Mouse (Mus musculus): ENCODE results near the gene Rec114. TPM values are rescaled to one million over a fixed set of nuclear protein-coding genes. Genes with fewer than 3 reads are reported as not detected.
A peak's percentile ranks its signal among the peaks of the same experiment; 100 is the strongest.

Gene Rec114
- total and polyA plus RNA-seq, 2 experiments: 1.7 TPM

DNA sequence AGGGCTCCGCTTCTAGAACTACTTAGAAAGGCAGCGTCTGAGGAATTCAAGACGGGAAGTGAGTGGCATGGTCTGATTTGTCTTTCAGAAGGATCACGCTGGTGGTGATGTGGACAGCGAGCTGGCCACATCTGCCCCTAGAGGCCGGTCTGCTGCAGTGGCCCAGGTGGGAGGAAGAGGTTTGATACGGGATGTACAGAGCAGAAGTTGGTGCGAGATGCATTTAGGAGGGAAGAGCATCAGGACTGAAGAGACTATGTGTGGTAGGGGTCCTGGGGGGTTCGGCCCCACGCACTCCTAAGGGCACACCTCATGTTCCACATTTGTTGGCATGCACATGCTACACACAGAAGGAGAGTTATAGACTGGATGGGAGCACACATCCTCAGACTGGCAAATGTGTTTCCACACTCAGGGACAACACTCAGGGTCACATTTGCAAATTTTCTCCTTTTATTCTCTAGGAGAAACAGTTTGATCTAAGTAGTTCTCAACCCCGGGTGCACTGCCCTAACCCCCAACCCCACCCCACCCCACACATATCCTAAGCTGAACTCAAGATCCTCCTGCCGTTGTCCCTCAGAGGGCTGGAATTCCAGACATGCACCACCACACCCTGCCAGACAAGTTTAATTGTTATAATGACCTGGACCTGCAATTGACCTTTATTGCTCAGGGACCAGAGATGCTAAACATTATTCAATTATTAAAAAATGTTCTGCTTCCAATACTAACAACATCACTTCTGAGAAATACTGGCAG lies 12.8 kb upstream of the Rec114 start:
- no peaks in the 10 kb centered on the region for H3K36me3 ChIP-seq (ENCODE audit: control insufficient read depth, insufficient read depth, low read length)
- no peak overlapping the region for H3K9ac ChIP-seq (ENCODE audit: low read depth, low read length)
- 71% methylated on average over 12 of the region's 12 CpGs for WGBS
- no peak for TF ChIP-seq CTCF (IDR thresholded peaks at IDR 0.05; ENCODE audit: low read depth, low read length)
- H3K4me1 ChIP-seq (ENCODE audit: control insufficient read depth, insufficient read depth, low read length): no peaks in the 10 kb centered on the region
- no peak overlapping the region for H3K4me3 ChIP-seq (ENCODE audit: insufficient read depth, low read depth, low read length)
- no peak overlapping the region for H3K27ac ChIP-seq (replicated peaks; ENCODE audit: insufficient read depth, low read depth, low read length)
- H3K79me2 ChIP-seq (ENCODE audit: control insufficient read depth, insufficient read depth, low read length): no peaks in the 10 kb centered on the region
- peaks cover 3% of the 10 kb centered on the region; the same call in 1 of the 2 replicates for H3K27me3 ChIP-seq (ENCODE audit: control insufficient read depth, insufficient read depth, low read length)
- DNase-seq (ENCODE audit: extremely low read depth, low read depth, low spot score): no peak

DNA sequence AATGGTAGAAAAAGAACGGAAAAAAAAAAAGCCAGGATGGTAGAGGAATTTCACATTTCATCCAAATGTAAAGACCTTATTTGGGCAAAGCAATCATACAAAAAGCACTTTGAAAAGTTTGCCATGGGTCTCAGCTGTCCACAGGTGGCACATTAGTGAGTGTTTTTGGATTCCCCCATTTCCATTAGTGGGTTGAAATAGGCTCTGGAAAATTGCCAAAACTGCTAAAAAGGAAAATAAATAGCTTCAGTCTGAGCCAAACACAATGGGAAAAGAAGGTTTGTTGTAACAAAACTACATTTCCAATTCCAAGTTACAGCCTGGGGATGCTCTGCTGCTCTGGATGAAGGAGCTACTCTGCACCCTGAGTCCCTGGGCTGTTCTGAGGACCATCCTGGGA lies 9.8 kb upstream of the Rec114 start:
- DNase-seq (ENCODE audit: extremely low read depth, low read depth, low spot score): no peak
- H3K27ac ChIP-seq (replicated peaks; ENCODE audit: insufficient read depth, low read depth, low read length): no peak overlapping the region
- no peaks in the 10 kb centered on the region for H3K36me3 ChIP-seq (ENCODE audit: control insufficient read depth, insufficient read depth, low read length)
- H3K79me2 ChIP-seq (ENCODE audit: control insufficient read depth, insufficient read depth, low read length): no peaks in the 10 kb centered on the region
- H3K9ac ChIP-seq (ENCODE audit: low read depth, low read length): no peak overlapping the region
- peaks cover 3% of the 10 kb centered on the region; the same call in 1 of the 2 replicates for H3K27me3 ChIP-seq (ENCODE audit: control insufficient read depth, insufficient read depth, low read length)
- TF ChIP-seq CTCF (IDR thresholded peaks at IDR 0.05; ENCODE audit: low read depth, low read length): no peak
- no peak for TF ChIP-seq POLR2A (IDR thresholded peaks at IDR 0.05; ENCODE audit: extremely low read depth, insufficient read depth, low read length)
- no peaks in the 10 kb centered on the region for H3K4me1 ChIP-seq (ENCODE audit: control insufficient read depth, insufficient read depth, low read length)
- WGBS: 90% methylated on average over 1 of the region's 1 CpGs
- H3K4me3 ChIP-seq (ENCODE audit: insufficient read depth, low read depth, low read length): no peak overlapping the region

DNA sequence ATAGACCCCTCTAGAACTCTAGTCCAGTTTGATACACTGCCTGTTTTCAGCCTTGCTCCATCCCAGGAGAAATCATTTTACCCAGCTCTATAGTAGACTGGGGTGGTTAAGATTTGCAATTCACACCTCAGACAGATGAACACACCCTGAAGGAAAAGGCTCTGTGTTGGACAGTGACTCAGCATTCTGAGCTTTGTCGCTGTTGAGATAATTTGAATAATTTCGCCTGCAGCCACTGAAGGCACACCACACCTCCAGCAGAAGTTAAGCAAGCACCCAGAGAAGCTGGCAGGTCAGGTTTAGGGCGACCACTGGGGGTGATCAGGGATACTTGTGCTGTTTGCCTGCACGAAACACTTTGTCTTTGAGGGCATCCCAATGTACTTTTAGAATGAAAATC lies 4.4 kb upstream of the Rec114 start:
- 59% methylated on average over 4 of the region's 4 CpGs for WGBS
- Histone ChIP-seq H3K27me3 (ENCODE audit: control insufficient read depth, insufficient read depth, low read length) (no peaks in the 10 kb centered on the region), H3K9ac (ENCODE audit: low read depth, low read length) (no peak overlapping the region), H3K4me3 (ENCODE audit: insufficient read depth, low read depth, low read length) (no peak overlapping the region), H3K4me1 (ENCODE audit: control insufficient read depth, insufficient read depth, low read length) (no peaks in the 10 kb centered on the region), H3K79me2 (ENCODE audit: control insufficient read depth, insufficient read depth, low read length) (no peaks in the 10 kb centered on the region), H3K27ac (replicated peaks; ENCODE audit: insufficient read depth, low read depth, low read length) (no peak overlapping the region), H3K36me3 (ENCODE audit: control insufficient read depth, insufficient read depth, low read length) (no peaks in the 10 kb centered on the region)
- TF ChIP-seq CTCF (IDR thresholded peaks at IDR 0.05; ENCODE audit: low read depth, low read length): no peak
- TF ChIP-seq POLR2A (IDR thresholded peaks at IDR 0.05; ENCODE audit: extremely low read depth, insufficient read depth, low read length): no peak
- DNase-seq (ENCODE audit: extremely low read depth, low read depth, low spot score): no peak

DNA sequence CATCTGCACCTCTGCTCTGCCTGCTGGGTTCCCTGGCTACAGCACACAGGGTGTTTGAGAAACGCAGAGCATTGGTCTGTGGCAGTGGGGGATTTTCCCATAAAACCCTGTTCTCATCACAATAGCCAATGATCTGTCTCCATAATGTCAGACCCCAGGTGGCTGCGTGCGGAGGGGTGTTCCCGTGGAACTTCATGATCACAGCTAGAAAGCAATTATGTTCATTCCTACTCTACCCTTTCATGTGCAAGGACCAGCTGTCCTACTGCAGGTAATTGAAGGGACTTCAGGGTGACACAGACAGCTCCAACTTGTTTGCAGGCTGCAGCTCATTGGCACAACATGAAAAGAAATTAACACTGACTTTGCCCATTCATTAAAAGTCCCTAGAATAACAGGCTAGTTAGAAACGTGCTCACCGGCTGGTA lies 3.6 kb upstream of the Rec114 start:
- Histone ChIP-seq H3K27ac (replicated peaks; ENCODE audit: insufficient read depth, low read depth, low read length) (no peak overlapping the region), H3K36me3 (ENCODE audit: control insufficient read depth, insufficient read depth, low read length) (no peaks in the 10 kb centered on the region), H3K79me2 (ENCODE audit: control insufficient read depth, insufficient read depth, low read length) (no peaks in the 10 kb centered on the region), H3K4me1 (ENCODE audit: control insufficient read depth, insufficient read depth, low read length) (no peaks in the 10 kb centered on the region), H3K9ac (ENCODE audit: low read depth, low read length) (no peak overlapping the region), H3K27me3 (ENCODE audit: control insufficient read depth, insufficient read depth, low read length) (no peaks in the 10 kb centered on the region), H3K4me3 (ENCODE audit: insufficient read depth, low read depth, low read length) (no peak overlapping the region)
- TF ChIP-seq CTCF (IDR thresholded peaks at IDR 0.05; ENCODE audit: low read depth, low read length): no peak
- TF ChIP-seq POLR2A (IDR thresholded peaks at IDR 0.05; ENCODE audit: extremely low read depth, insufficient read depth, low read length): no peak
- DNase-seq (ENCODE audit: extremely low read depth, low read depth, low spot score): no peak
- WGBS: 74% methylated on average over 6 of the region's 6 CpGs

- H3K27me3 ChIP-seq (ENCODE audit: control insufficient read depth, insufficient read depth, low read length): no peaks in the 10 kb centered on the region
- TF ChIP-seq POLR2A (IDR thresholded peaks at IDR 0.05; ENCODE audit: extremely low read depth, insufficient read depth, low read length) (no peak), CTCF (IDR thresholded peaks at IDR 0.05; ENCODE audit: low read depth, low read length) (no peak)
- H3K4me3 ChIP-seq (ENCODE audit: insufficient read depth, low read depth, low read length): no peak overlapping the region
- no peaks in the 10 kb centered on the region for H3K36me3 ChIP-seq (ENCODE audit: control insufficient read depth, insufficient read depth, low read length)
- H3K9ac ChIP-seq (ENCODE audit: low read depth, low read length): no peak overlapping the region
- H3K79me2 ChIP-seq (ENCODE audit: control insufficient read depth, insufficient read depth, low read length): no peaks in the 10 kb centered on the region
- WGBS: 94% methylated on average over 2 of the region's 2 CpGs
- H3K27ac ChIP-seq (replicated peaks; ENCODE audit: insufficient read depth, low read depth, low read length): no peak overlapping the region
- no peak for DNase-seq (ENCODE audit: extremely low read depth, low read depth, low spot score)
- no peaks in the 10 kb centered on the region for H3K4me1 ChIP-seq (ENCODE audit: control insufficient read depth, insufficient read depth, low read length)
These were observed 1.1 kb downstream of the Rec114 start for GRCm38 (mm10) chr9:58742692-58743091.

GRCm38 (mm10) chr9:58741369-58741768 lies 2.4 kb downstream of the Rec114 start:
- no peak overlapping the region for H3K27ac ChIP-seq (replicated peaks; ENCODE audit: insufficient read depth, low read depth, low read length)
- H3K4me3 ChIP-seq (ENCODE audit: insufficient read depth, low read depth, low read length): peak overlapping the region; percentile 53; the same call in 1 of the 2 replicates
- no peaks in the 10 kb centered on the region for H3K27me3 ChIP-seq (ENCODE audit: control insufficient read depth, insufficient read depth, low read length)
- H3K4me1 ChIP-seq (ENCODE audit: control insufficient read depth, insufficient read depth, low read length): no peaks in the 10 kb centered on the region
- DNase-seq (ENCODE audit: extremely low read depth, low read depth, low spot score): peak; percentile 19
- H3K36me3 ChIP-seq (ENCODE audit: control insufficient read depth, insufficient read depth, low read length): no peaks in the 10 kb centered on the region
- H3K79me2 ChIP-seq (ENCODE audit: control insufficient read depth, insufficient read depth, low read length): no peaks in the 10 kb centered on the region
- 74% methylated on average over 20 of the region's 20 CpGs for WGBS
- TF ChIP-seq CTCF (IDR thresholded peaks at IDR 0.05; ENCODE audit: low read depth, low read length): no peak
- no peak for TF ChIP-seq POLR2A (IDR thresholded peaks at IDR 0.05; ENCODE audit: extremely low read depth, insufficient read depth, low read length)
- H3K9ac ChIP-seq (ENCODE audit: low read depth, low read length): no peak overlapping the region
